Mouse (Mus musculus) hindbrain, embryonic 11.5 days (tissue): Measurements from ENCODE around the gene Szt2. TPM values are rescaled to one million over a fixed set of nuclear protein-coding genes. Genes with fewer than 3 reads are reported as not detected.

Source experiments
- ATAC-seq: fragments of 200-750 bp; cut with Nextera tagmentation; 2 replicates; pipeline ENCODE4 v1.8.0; 2017; ENCODE audit warnings: mild to moderate bottlenecking, moderate TSS enrichment, moderate library complexity; ENCODE audit not compliant: low FRiP score
- DNase-seq: peaks from one replicate; pipeline ENCODE4 v3.0.0-alpha.2; 2015; ENCODE audit warnings: low spot score
- H3K27ac ChIP-seq: fragments of 300-500 bp; sonication (generic); 2 replicates; pipeline ENCODE4 v1.5.1; 2014; ENCODE audit warnings: mild to moderate bottlenecking, low read depth, low read length
- H3K27me3 ChIP-seq: fragments of 300-500 bp; sonication (generic); 2 replicates; pipeline ENCODE4 v1.6.1; 2014; ENCODE audit warnings: mild to moderate bottlenecking, low read length, moderate library complexity, mixed read lengths; ENCODE audit not compliant: control insufficient read depth, insufficient read depth
- H3K36me3 ChIP-seq: fragments of 300-500 bp; sonication (generic); 2 replicates; pipeline ENCODE4 v1.6.1; 2014; ENCODE audit warnings: mild to moderate bottlenecking, low read length, moderate library complexity, mixed read lengths; ENCODE audit not compliant: control insufficient read depth, insufficient read depth
- H3K4me1 ChIP-seq: fragments of 300-500 bp; sonication (generic); replicated peaks from 2 replicates; pipeline ENCODE4 v1.6.1; 2014; ENCODE audit warnings: low read length, mixed read lengths; ENCODE audit not compliant: control insufficient read depth, insufficient read depth
- H3K4me2 ChIP-seq: fragments of 300-500 bp; sonication (generic); replicated peaks from 2 replicates; pipeline ENCODE4 v1.6.1; 2014; ENCODE audit warnings: mild to moderate bottlenecking, low read depth, low read length
- H3K4me3 ChIP-seq: fragments of 300-500 bp; sonication (generic); 2 replicates; pipeline ENCODE4 v1.5.1; 2014; ENCODE audit warnings: low read depth, low read length
- H3K9ac ChIP-seq: fragments of 300-500 bp; sonication (generic); 2 replicates; pipeline ENCODE4 v1.6.1; 2014; ENCODE audit warnings: low read depth, low read length
- H3K9me3 ChIP-seq: fragments of 300-500 bp; sonication (generic); 2 replicates; pipeline ENCODE4 v1.6.1; 2016; ENCODE audit warnings: low read length; ENCODE audit not compliant: control insufficient read depth
- WGBS: fragments of 180-500 bp; shearing (Covaris S2); extraction: QIAGEN DNeasy Blood & Tissue Kit; methylation state at CpG from one replicate; pipeline ENCODE4 v1.1.7; 2014; 5-methylcytosine and 5-hydroxymethylcytosine counted together
- polyA plus RNA-seq: library from polyadenylated mRNA; unstranded; fragments of >200 nt; fragmentation: Nextera tagmentation; extraction: Ambion mirVana; gene quantifications from 2 replicates; pipeline ENCODE4 v1.2.1, GENCODE M21; 2014

Gene Szt2
- polyA plus RNA-seq, 1 experiment from 2014 or later = 12.9 TPM

- ATAC-seq (no peak), DNase-seq (no peak)
- H3K9me3 ChIP-seq = no peaks in the 10 kb centered on the region
- WGBS = 93% methylated on average over 12 of the region's 12 CpGs
- no peak overlapping the region for H3K27ac ChIP-seq
- no peak overlapping the region for H3K4me3 ChIP-seq
- H3K36me3 ChIP-seq = peaks cover 23% of the 10 kb centered on the region
- no peak overlapping the region for H3K9ac ChIP-seq
- no peaks in the 10 kb centered on the region for H3K4me1 ChIP-seq
- no peak overlapping the region for H3K4me2 ChIP-seq
- no peaks in the 10 kb centered on the region for H3K27me3 ChIP-seq
Observed at GRCm38 (mm10) chr4:118367551-118367950, 41.5 kb downstream of the Szt2 start.

DNA sequence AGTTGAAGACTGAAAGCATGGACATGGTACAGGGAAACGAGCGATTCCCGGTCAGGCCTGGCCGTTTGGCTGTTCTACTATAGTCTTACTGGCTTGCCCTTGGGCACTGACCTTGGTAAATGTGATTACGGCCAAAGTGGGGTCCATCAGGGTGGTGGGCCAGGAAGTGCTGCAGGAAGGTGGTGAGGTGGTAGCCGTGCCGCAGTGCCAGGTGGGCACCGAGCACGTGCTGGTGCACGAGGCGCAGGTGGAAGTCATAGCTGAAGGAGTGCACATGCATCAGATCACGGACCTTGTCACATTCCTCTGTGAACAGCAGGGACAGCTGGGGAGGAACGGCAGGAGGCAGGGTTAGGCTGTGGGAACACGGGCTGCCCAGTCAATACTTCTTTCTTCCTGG lies 43.1 kb downstream of the Szt2 start:
- no peaks in the 10 kb centered on the region for H3K4me1 ChIP-seq
- DNase-seq (no peak), ATAC-seq (no peak)
- H3K4me3 ChIP-seq = no peak overlapping the region
- no peak overlapping the region for H3K4me2 ChIP-seq
- peaks cover 26% of the 10 kb centered on the region; the same call in 1 of the 2 replicates for H3K36me3 ChIP-seq
- no peak overlapping the region for H3K9ac ChIP-seq
- WGBS = 94% methylated on average over 14 of the region's 14 CpGs
- no peaks in the 10 kb centered on the region for H3K27me3 ChIP-seq
- H3K9me3 ChIP-seq = no peaks in the 10 kb centered on the region
- no peak overlapping the region for H3K27ac ChIP-seq

- Histone ChIP-seq H3K27ac (no peak overlapping the region), H3K4me1 (peaks cover 4% of the 10 kb centered on the region), H3K27me3 (no peaks in the 10 kb centered on the region), H3K36me3 (peaks cover 26% of the 10 kb centered on the region; the same call in 1 of the 2 replicates), H3K4me2 (no peak overlapping the region), H3K9me3 (no peaks in the 10 kb centered on the region), H3K9ac (no peak overlapping the region), H3K4me3 (no peak overlapping the region)
- ATAC-seq = no peak
- no peak for DNase-seq
- 94% methylated on average over 13 of the region's 13 CpGs for WGBS
Observed at GRCm38 (mm10) chr4:118364641-118365040, 44.4 kb downstream of the Szt2 start.

GRCm38 (mm10) chr4:118363985-118364384 lies 45.1 kb downstream of the Szt2 start:
- 94% methylated on average over 3 of the region's 3 CpGs for WGBS
- no peak overlapping the region for H3K4me2 ChIP-seq
- no peak overlapping the region for H3K9ac ChIP-seq
- H3K9me3 ChIP-seq = no peaks in the 10 kb centered on the region
- no peaks in the 10 kb centered on the region for H3K27me3 ChIP-seq
- DNase-seq = no peak
- H3K4me3 ChIP-seq = no peak overlapping the region
- ATAC-seq = no peak
- peaks cover 4% of the 10 kb centered on the region for H3K4me1 ChIP-seq
- no peak overlapping the region for H3K27ac ChIP-seq
- H3K36me3 ChIP-seq = peaks cover 23% of the 10 kb centered on the region; the same call in 1 of the 2 replicates

- Histone ChIP-seq H3K27me3 (no peaks in the 10 kb centered on the region), H3K9ac (no peak overlapping the region), H3K4me1 (peaks cover 4% of the 10 kb centered on the region), H3K9me3 (no peaks in the 10 kb centered on the region), H3K4me3 (no peak overlapping the region), H3K27ac (no peak overlapping the region), H3K4me2 (no peak overlapping the region), H3K36me3 (peaks cover 17% of the 10 kb centered on the region; the same call in 1 of the 2 replicates)
- WGBS = 96% methylated on average over 6 of the region's 6 CpGs
- ATAC-seq (no peak), DNase-seq (no peak)
Observed at GRCm38 (mm10) chr4:118362879-118363278, 46.2 kb downstream of the Szt2 start.

DNA sequence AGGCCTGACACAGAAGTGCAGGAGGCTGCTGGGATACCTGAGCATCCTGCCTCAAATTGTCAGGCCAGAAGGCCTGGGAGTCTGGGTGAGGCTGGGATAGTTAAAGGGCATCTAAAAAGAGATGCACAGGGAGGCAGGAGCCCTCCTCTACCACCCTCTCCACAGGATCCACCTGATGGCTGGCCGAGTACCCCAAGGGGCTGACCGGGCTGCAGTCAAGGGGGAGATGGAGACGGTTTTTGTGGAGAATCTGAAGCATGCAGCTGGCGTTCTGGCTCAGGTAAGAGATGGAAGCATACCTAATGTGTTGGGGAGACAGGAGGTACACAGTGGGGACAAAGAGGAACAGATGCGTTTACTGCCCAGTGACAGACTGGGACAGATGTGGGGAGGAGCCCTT lies 47.6 kb downstream of the Szt2 start:
- WGBS = 89% methylated on average over 5 of the region's 5 CpGs
- H3K4me2 ChIP-seq = no peak overlapping the region
- no peaks in the 10 kb centered on the region for H3K9me3 ChIP-seq
- H3K9ac ChIP-seq = no peak overlapping the region
- H3K4me3 ChIP-seq = no peak overlapping the region
- no peak for DNase-seq
- peaks cover 4% of the 10 kb centered on the region for H3K4me1 ChIP-seq
- no peaks in the 10 kb centered on the region for H3K27me3 ChIP-seq
- ATAC-seq = no peak
- no peak overlapping the region for H3K27ac ChIP-seq
- H3K36me3 ChIP-seq = peaks cover 15% of the 10 kb centered on the region; the same call in 1 of the 2 replicates

GRCm38 (mm10) chr4:118359896-118360720 lies 49.0 kb downstream of the Szt2 start:
- Histone ChIP-seq H3K9ac (peak overlapping the region; percentile 83), H3K4me1 (peaks cover 4% of the 10 kb centered on the region), H3K4me2 (peak overlapping the region; percentile 78), H3K27ac (peak overlapping the region; percentile 77), H3K36me3 (peaks cover 10% of the 10 kb centered on the region; the same call in 1 of the 2 replicates), H3K27me3 (no peaks in the 10 kb centered on the region), H3K4me3 (peak overlapping the region; percentile 50), H3K9me3 (no peaks in the 10 kb centered on the region)
- WGBS = under 1% methylated on average over 47 of the region's 54 CpGs
- ATAC-seq (peak; percentile 82), DNase-seq (peak; percentile 84)

DNA sequence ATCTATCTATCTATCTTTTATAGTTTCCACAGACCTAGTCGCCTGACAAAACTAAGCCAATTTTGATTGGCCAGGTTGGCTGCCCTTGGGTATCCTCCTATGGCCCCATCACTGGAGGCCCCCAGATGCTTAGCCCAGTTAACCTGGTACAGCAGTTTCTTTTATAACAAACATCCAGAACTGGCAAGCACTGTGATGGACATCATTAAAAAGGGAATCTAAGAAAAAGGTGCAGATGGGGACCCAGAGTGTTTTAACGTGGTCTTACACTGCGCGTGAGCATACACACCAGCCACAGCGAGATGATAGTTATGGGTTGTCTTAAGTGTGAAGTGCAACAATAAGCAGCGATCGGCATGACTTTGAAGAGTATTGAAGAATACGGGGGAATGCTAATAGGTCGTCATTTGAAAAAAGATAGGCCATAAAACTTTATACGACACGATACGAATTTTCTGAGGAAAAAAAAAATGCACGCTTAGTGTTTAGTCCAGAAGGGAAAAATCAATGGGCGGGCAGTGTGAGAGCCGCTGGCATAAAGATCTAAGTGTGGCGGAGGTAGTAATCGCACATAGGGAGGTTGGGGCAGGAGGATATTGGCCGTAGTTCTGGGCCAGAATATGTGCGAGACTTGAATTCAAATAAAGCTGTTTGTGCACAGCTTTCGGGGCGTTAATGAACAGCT lies 49.7 kb downstream of the Szt2 start:
- H3K4me1 ChIP-seq = peaks cover 4% of the 10 kb centered on the region
- DNase-seq (peak; percentile 15), ATAC-seq (no peak; the same call in none of the 2 replicates)
- peak overlapping the region; percentile 50 for H3K4me3 ChIP-seq
- no peaks in the 10 kb centered on the region for H3K27me3 ChIP-seq
- peaks cover 7% of the 10 kb centered on the region; the same call in 1 of the 2 replicates for H3K36me3 ChIP-seq
- no peaks in the 10 kb centered on the region for H3K9me3 ChIP-seq
- peak overlapping the region; percentile 78 for H3K4me2 ChIP-seq
- peak overlapping the region; percentile 77; the same call in 1 of the 2 replicates for H3K27ac ChIP-seq
- 20% methylated on average over 21 of the region's 21 CpGs for WGBS
- H3K9ac ChIP-seq = peak overlapping the region; percentile 83
